Mouse (Mus musculus): ENCODE measurements around the gene Slc44a2. TPM values are rescaled to one million over a fixed set of nuclear protein-coding genes. Genes with fewer than 3 reads are reported as not detected.
"Not testable (repeated sequence)": the region's sequence is repeated elsewhere in the genome, so short reads cannot be mapped to it uniquely, and the experiment has no call there.

Gene Slc44a2
- polyA plus RNA-seq, 1 experiment from 2014 or later: 76.9 TPM

DNA sequence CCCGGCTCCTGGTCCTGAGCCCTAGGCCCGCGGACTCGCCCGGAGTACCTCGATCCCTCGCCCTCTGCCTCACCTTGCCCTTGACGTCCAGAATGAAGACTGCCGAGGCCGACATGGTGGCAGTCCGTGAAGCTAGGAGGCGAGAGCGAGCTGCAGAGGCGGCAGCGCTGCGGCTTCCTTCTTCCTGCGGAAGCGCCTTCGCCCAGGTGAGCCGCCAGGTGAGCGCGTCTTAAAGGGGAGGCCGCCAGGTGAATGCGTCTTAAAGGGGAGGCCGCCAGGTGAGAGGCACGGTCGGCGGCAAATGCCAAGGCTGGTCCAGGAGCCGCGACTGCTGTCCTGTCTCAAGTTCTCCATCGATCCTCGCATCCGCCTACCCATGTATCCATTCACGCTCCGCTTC lies 8.4 kb upstream of the Slc44a2 start, which contains the start of gene Ap1m2:
Gene Ap1m2, minus strand, starts transcription at position 204 of the 400 bp plus-strand sequence.
- Histone ChIP-seq H3K27ac (no peak within 1 kb of the TSS), H3K27me3 (peaks cover 24% of the 10 kb centered on the region), H3K4me2 (peak within 1 kb of the TSS; percentile 22), H3K4me1 (peaks cover 6% of the 10 kb centered on the region; the same call in 1 of the 2 replicates), H3K4me3 (replicated peaks) (0 out of 2 replicates have a peak within 1 kb of the TSS, but pooled peaks have one; percentile 5), H3K36me3 (replicated peaks) (no peaks in the 10 kb centered on the region), H3K9me3 (no peaks in the 10 kb centered on the region), H3K9ac (no peak within 1 kb of the TSS)
- ATAC-seq (ENCODE audit: low FRiP score): no peak
- WGBS: 14% methylated on average over 29 of the region's 35 CpGs

DNA sequence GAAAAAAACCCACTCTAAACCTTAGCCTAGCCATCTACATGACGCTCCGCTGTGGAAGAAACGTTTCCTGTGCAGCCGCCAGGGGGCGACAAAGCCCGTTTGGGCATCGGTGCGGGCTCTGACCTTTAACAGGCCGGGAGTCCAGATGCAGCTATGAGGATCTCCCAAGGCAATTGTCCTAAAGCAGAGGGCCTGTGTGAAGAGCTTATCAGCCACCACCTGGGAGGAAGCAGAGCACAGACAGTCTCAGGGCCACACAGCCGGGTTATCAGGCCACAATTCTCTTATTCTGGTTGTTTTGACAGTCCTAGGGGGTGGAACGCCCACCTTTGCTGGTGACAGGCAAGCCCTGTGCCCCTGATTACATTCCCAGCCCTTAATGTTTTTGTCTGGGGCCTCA lies 7.1 kb upstream of the Slc44a2 start:
- Histone ChIP-seq H3K4me3 (replicated peaks) (no peak overlapping the region), H3K27ac (no peak overlapping the region), H3K4me2 (no peak overlapping the region), H3K4me1 (peaks cover 6% of the 10 kb centered on the region; the same call in 1 of the 2 replicates), H3K9me3 (no peaks in the 10 kb centered on the region), H3K27me3 (peaks cover 24% of the 10 kb centered on the region), H3K9ac (no peak overlapping the region), H3K36me3 (replicated peaks) (no peaks in the 10 kb centered on the region)
- 7% methylated on average over 11 of the region's 11 CpGs for WGBS
- 0 out of 2 replicates have a peak, but pooled peaks have one; percentile 36 for ATAC-seq (ENCODE audit: low FRiP score)

DNA sequence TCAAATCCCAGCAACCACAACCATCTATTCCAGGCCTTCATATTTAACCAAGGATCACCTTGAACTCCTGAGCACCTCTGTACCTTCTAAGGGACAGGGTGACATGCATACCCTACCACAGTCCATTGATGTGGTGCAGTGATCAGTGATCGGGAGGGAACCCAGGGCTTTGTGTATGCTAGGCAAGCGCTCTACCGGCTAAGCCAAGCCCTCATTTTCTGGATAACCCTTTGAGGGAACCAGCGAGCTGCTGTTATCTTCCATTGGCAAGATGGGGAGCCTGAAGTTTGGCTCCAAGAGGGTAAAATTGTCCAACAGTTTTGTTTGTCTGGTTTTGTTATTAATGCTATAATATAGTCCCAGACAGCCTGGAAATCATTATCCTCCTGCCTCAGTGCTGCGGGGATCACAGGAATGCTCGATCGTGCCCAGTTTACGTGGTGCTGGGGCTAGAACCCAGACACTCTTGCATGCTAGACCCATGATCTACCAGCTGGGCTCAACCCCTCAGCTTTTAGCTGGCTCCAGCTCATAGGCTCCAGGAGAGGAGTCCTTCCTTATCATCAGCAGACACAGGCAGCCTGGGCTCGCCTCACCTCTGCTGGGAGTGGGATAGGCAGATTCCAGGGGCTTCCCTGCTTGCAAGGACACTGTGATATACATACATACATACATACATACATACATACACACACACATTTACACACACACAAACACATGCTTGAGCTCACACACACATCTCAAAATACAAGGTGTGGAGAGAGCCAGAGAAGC lies 5.9 kb upstream of the Slc44a2 start:
- H3K9me3 ChIP-seq: no peaks in the 10 kb centered on the region
- H3K4me2 ChIP-seq: no peak overlapping the region
- no peak overlapping the region for H3K27ac ChIP-seq
- H3K9ac ChIP-seq: no peak overlapping the region
- WGBS: 90% methylated on average over 9 of the region's 9 CpGs
- peaks cover 24% of the 10 kb centered on the region for H3K27me3 ChIP-seq
- H3K4me3 ChIP-seq (replicated peaks): no peak overlapping the region
- peaks cover 6% of the 10 kb centered on the region; the same call in 1 of the 2 replicates for H3K4me1 ChIP-seq
- no peak for ATAC-seq (ENCODE audit: low FRiP score)
- no peaks in the 10 kb centered on the region for H3K36me3 ChIP-seq (replicated peaks)

DNA sequence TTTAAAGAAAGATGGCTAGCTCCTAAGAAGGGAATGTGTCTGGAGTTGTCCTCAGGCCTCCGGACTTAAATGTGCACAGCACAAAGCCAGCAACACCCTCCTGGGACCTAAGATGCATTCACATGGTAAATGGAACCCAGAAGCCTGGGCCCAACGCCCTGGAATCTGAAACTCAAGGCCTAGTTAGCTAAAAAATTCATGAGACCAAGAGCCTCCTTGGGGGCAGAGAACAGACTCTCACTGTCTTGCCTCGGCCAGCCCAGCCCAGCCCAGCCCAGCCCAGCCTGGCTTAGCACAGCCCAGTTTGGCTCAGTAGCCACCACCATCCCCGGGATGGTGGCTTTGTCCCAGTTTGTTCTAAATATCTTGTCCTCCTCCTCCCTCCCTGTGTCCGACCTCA lies 5.1 kb upstream of the Slc44a2 start:
- Histone ChIP-seq H3K4me2 (no peak overlapping the region), H3K9me3 (no peaks in the 10 kb centered on the region), H3K4me1 (peaks cover 6% of the 10 kb centered on the region; the same call in 1 of the 2 replicates), H3K27me3 (peaks cover 24% of the 10 kb centered on the region), H3K36me3 (replicated peaks) (no peaks in the 10 kb centered on the region), H3K9ac (no peak overlapping the region), H3K27ac (no peak overlapping the region), H3K4me3 (replicated peaks) (no peak overlapping the region)
- WGBS: 66% methylated on average over 5 of the region's 5 CpGs
- no peak for ATAC-seq (ENCODE audit: low FRiP score)

DNA sequence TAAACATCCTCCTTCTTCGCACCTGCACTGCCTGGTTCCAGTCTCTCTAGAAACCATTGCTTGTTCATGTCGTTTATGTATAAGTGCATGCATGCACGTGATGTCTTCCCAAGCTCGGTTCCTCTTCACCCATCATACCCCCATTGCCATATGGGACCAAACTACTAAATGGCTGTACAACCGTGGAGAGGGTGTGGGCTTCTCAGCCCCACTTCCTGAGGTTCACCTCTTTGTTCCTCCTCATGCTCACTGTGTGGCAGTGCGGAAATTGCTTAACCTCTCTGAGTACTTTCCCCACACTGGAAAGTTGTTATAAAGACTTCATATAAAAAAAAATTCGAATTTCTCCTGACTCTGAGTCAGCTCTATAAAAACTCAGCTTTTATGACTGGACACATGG lies 3.8 kb upstream of the Slc44a2 start:
- Histone ChIP-seq H3K4me3 (replicated peaks) (no peak overlapping the region), H3K9me3 (no peaks in the 10 kb centered on the region), H3K27me3 (peaks cover 16% of the 10 kb centered on the region), H3K4me1 (peaks cover 12% of the 10 kb centered on the region), H3K4me2 (no peak overlapping the region), H3K36me3 (replicated peaks) (no peaks in the 10 kb centered on the region), H3K9ac (no peak overlapping the region), H3K27ac (no peak overlapping the region)
- WGBS: 76% methylated on average over 7 of the region's 7 CpGs
- ATAC-seq (ENCODE audit: low FRiP score): no peak

DNA sequence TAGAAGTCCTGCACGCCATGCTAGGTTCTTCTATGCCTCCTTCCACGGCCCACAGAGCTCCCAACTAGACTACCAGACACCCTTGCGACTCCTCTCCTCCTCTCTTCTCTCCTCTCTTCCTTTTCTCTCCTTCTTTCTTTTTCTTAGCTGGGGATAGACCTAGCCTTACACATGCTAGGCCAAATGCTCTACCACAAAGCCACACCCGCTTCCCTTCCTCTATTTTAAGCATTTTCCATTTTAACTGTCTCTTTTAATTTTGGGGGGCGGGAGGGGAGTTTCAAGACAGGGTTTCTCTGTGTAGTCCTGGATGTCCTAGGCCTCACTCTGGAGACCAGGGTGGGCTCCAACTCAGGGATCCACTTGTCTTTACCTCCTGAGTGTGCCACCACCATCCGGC lies 1.7 kb upstream of the Slc44a2 start:
- WGBS: 96% methylated on average over 6 of the region's 6 CpGs
- peaks cover 15% of the 10 kb centered on the region for H3K4me1 ChIP-seq
- no peak overlapping the region for H3K4me2 ChIP-seq
- H3K4me3 ChIP-seq (replicated peaks): no peak overlapping the region
- H3K27ac ChIP-seq: no peak overlapping the region
- no peak for ATAC-seq (ENCODE audit: low FRiP score)
- H3K27me3 ChIP-seq: 0 out of 2 replicates have a peak, but pooled peaks cover 5% of the 10 kb centered on the region
- no peak overlapping the region for H3K9ac ChIP-seq
- no peaks in the 10 kb centered on the region for H3K36me3 ChIP-seq (replicated peaks)
- no peaks in the 10 kb centered on the region for H3K9me3 ChIP-seq

DNA sequence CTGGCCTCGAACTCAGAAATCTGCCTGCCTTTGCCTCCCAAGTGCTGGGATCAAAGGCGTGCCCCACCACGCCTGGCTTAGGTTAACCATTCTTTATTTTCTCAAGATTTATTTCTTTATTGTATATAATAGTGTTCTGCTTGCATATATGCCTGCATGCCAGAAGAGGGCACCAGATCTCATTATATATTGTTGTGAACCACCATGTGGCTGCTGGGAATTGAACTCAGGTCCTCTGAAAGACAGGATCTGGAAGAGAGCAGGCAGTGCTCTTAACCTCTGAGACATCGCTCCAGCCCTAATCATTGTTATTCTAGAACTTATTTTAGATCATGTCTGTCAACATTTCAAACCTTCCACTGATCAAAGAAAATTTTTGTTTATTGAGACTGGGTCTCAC lies 995 bp upstream of the Slc44a2 start:
- H3K9me3 ChIP-seq: no peaks in the 10 kb centered on the region

DNA sequence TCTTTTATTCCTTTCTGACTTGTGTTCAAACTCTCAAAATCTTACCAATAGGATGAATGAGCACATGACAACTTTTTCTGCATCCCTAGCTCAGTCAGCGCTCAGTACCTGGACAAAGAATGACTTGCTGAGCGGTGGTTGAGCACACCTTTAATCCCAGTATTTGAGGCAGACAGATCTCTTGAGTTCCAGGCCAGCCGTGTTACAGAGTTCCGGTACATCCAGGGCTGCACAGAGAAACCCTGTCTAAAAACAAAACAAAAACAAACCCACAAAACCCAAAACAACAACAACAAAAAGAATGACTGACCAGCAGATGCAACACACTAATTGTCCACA lies 249 bp upstream of the Slc44a2 start:
- Histone ChIP-seq H3K4me2 (peak overlapping the region; percentile 89), H3K27ac (0 out of 2 replicates have a peak overlapping the region, but pooled peaks have one; percentile 53), H3K9me3 (no peaks in the 10 kb centered on the region), H3K9ac (peak overlapping the region; percentile 75), H3K4me1 (peaks cover 15% of the 10 kb centered on the region), H3K4me3 (replicated peaks) (peak overlapping the region; percentile 70), H3K36me3 (replicated peaks) (no peaks in the 10 kb centered on the region), H3K27me3 (no peaks in the 10 kb centered on the region)
- ATAC-seq (ENCODE audit: low FRiP score): no peak
- WGBS: 27% methylated on average over 4 of the region's 4 CpGs

More for the DNA sequence above, 995 bp upstream of the Slc44a2 start:
- Histone ChIP-seq H3K27ac (no peak overlapping the region), H3K4me1 (peaks cover 15% of the 10 kb centered on the region), H3K27me3 (0 out of 2 replicates have a peak, but pooled peaks cover 5% of the 10 kb centered on the region), H3K9ac (no peak overlapping the region), H3K36me3 (replicated peaks) (no peaks in the 10 kb centered on the region), H3K4me3 (replicated peaks) (no peak overlapping the region), H3K4me2 (no peak overlapping the region)
- no peak for ATAC-seq (ENCODE audit: low FRiP score)
- WGBS: 93% methylated on average over 4 of the region's 4 CpGs

DNA sequence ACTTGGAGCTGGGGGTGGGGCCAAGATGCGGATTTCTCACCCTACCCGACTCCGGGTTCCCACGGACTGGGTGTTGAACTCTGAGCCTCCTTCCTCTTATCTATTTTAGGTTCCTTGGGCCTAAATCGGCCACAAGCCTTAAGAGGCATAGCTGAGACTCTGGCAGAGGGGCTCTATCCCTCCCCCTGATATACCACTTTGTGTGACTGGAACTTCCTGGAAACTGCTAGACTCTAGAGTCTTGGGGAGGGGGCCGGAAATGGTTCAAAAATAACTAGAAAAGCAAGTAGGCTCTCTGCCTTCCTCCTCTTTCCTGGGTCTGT lies 976 bp downstream of the Slc44a2 start:
- Histone ChIP-seq H3K27me3 (no peaks in the 10 kb centered on the region), H3K36me3 (replicated peaks) (0 out of 2 replicates have a peak, but pooled peaks cover under 1% of the 10 kb centered on the region), H3K9me3 (no peaks in the 10 kb centered on the region), H3K27ac (no peak overlapping the region), H3K4me3 (replicated peaks) (peak overlapping the region; percentile 70), H3K4me1 (peaks cover 15% of the 10 kb centered on the region), H3K9ac (peak overlapping the region; percentile 75), H3K4me2 (peak overlapping the region; percentile 89)
- ATAC-seq (ENCODE audit: low FRiP score): no peak
- 15% methylated on average over 6 of the region's 6 CpGs for WGBS

DNA sequence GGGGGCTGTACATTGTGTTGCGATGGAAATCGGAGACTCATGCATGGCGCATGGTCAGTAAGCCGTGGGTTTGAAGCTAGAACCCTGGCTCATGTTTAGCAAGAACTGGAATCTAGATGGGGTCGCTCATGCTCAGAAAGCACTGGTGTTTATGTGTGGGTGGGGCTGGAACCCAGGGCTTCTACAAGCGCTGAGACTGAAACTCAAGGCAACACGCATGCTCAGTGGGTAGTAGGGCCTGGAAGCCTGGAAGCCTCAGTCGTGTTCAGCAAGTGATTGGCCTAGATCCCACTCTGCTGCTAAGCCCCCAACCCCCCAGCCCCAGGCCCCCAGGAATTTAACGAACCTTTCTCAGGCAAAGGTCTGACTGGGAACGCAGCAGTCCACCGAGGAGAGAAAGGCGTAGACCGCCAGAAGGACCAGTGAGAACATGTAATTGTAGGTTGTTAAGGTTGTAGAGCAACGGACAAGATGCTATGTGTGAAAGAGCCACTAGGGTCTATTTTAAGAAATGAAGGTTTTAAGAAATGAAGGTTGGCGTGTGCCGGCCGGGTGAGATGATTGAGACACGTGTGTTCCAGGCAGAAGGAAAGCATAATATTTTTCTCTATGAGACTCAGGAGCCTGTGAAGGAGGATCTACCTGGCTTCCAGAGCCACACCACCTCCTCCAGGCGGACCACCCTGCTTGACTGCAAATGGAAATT lies 1.9 kb downstream of the Slc44a2 start:
- no peak overlapping the region for H3K27ac ChIP-seq
- peak overlapping the region; percentile 89 for H3K4me2 ChIP-seq

DNA sequence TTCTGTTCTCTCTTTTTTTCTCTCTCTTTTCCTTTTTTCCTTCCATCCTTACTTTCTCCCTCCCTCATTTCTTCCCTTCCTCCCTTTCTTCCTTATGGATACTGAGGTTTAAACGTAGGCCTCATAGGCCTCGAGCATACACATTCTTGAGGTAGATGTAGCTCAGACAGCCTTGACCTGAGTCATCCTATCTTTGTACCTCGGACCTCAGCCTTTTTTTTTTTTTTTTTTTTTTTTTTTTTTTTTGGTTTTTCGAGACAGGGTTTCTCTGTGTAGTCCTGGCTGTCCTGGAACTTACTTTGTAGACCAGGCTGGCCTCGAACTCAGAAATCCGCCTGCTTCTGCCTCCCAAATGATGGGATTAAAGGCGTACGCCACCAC lies 2.4 kb downstream of the Slc44a2 start:
- ATAC-seq (ENCODE audit: low FRiP score): not testable (repeated sequence)

More for the DNA sequence above, 1.9 kb downstream of the Slc44a2 start:
- Histone ChIP-seq H3K9me3 (no peaks in the 10 kb centered on the region), H3K27me3 (no peaks in the 10 kb centered on the region), H3K4me3 (replicated peaks) (peak overlapping the region; percentile 70; the same call in 1 of the 2 replicates), H3K4me1 (peaks cover 15% of the 10 kb centered on the region), H3K9ac (peak overlapping the region; percentile 75; the same call in 1 of the 2 replicates), H3K36me3 (replicated peaks) (0 out of 2 replicates have a peak, but pooled peaks cover 3% of the 10 kb centered on the region)
- no peak for ATAC-seq (ENCODE audit: low FRiP score)
- 80% methylated on average over 19 of the region's 19 CpGs for WGBS

DNA sequence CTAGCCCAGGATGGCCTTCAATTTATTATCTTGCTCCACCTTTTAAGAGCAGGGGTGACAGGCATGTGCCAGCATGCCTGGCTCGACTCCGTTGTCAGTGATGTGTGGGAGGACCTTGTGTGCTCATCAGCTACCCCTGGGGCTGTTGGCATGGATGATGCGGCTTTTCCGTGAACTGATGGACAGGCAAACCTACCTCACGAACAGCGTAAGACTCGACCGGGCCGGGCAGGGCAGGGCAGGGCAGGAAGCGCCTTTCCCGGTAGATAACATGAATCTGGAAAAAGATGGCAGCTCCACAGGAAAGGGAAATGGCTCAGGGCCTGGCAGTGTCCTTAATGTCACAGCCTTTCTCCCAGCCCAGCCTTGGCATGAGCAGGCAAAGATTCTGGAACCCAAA lies 3.8 kb downstream of the Slc44a2 start:
- Histone ChIP-seq H3K9ac (no peak overlapping the region), H3K4me2 (no peak overlapping the region), H3K4me3 (replicated peaks) (no peak overlapping the region), H3K27me3 (no peaks in the 10 kb centered on the region), H3K4me1 (peaks cover 15% of the 10 kb centered on the region), H3K27ac (no peak overlapping the region), H3K36me3 (replicated peaks) (0 out of 2 replicates have a peak, but pooled peaks cover 3% of the 10 kb centered on the region), H3K9me3 (no peaks in the 10 kb centered on the region)
- ATAC-seq (ENCODE audit: low FRiP score): no peak
- WGBS: 94% methylated on average over 11 of the region's 11 CpGs

More for the DNA sequence above, 2.4 kb downstream of the Slc44a2 start:
- H3K9ac ChIP-seq; H3K9me3 ChIP-seq; H3K4me2 ChIP-seq; H3K27ac ChIP-seq; H3K36me3 ChIP-seq (replicated peaks); H3K27me3 ChIP-seq; H3K4me3 ChIP-seq (replicated peaks): not testable (repeated sequence)
- 93% methylated on average over 8 of the region's 8 CpGs for WGBS
- H3K4me1 ChIP-seq: peaks cover 15% of the 10 kb centered on the region
